Mouse (Mus musculus) stomach, postnatal 0 days (tissue): ENCODE results near the gene Mdk.

Source experiments
- CTCF ChIP-seq: IDR thresholded peaks from 2 replicates; pipeline ENCODE4 v1.5.1; 2016; ENCODE audit warnings: antibody characterized with exemption, low read depth, mild to moderate bottlenecking, moderate library complexity
- EP300 ChIP-seq: optimal IDR thresholded peaks from 2 replicates; pipeline ENCODE3; 2016; ENCODE audit warnings: antibody characterized with exemption

- no peak for TF ChIP-seq CTCF
- TF ChIP-seq EP300 = no peak
Observed at GRCm38 (mm10) chr2:91899141-91899540, 33.0 kb downstream of the Mdk start.
